Comparison of ENCODE assay signal across 8 mouse cellular contexts in genomic region chr1:62702743-62703142, GRCm38 (mm10). TPM values are rescaled to one million over a fixed set of nuclear protein-coding genes. Genes with fewer than 3 reads are reported as not detected.
DNase-seq lines count a peak whose midpoint lies in the region; ATAC-seq and TF ChIP-seq lines count a peak whose summit lies in the region.

No protein-coding gene starts in this region.

- no peak for ATAC-seq in lung, postnatal 0 days
- peak; percentile 1; the same call in 1 of the 2 replicates for ATAC-seq in hindbrain, postnatal 0 days
- ATAC-seq in midbrain, postnatal 0 days (ENCODE audit: low FRiP score): no peak
- no peak for ATAC-seq in inflammation-experienced regulatory T-cells, adult 6 months

- peaks cover 5% of the 10 kb centered on the region; the same call in 1 of the 2 replicates for H3K4me1 ChIP-seq in lung, postnatal 0 days (ENCODE audit: insufficient read depth, low read depth, low read length)
- H3K4me1 ChIP-seq in hindbrain, postnatal 0 days (ENCODE audit: insufficient read depth, low read length): peaks cover 9% of the 10 kb centered on the region; the same call in 1 of the 2 replicates
- H3K4me1 ChIP-seq in midbrain, postnatal 0 days (ENCODE audit: insufficient read depth, low read length): peaks cover 4% of the 10 kb centered on the region; the same call in 1 of the 2 replicates

- DNase-seq in adrenal gland, adult 8-10 months: peak; percentile 13
- DNase-seq in adrenal gland, postnatal 10 days: no peak
- peak; percentile 26 for DNase-seq in lung, postnatal 0 days (ENCODE audit: low spot score)
- DNase-seq in lung, postnatal 36 days: no peak
- DNase-seq in hindbrain, postnatal 0 days (ENCODE audit: low spot score): peak; percentile 31
- no peak for DNase-seq in midbrain, postnatal 0 days (ENCODE audit: low spot score)
- no peak for DNase-seq in layer of hippocampus, adult 9-10 months (ENCODE audit: low spot score)

- no peak for TF ChIP-seq EP300 in lung, postnatal 0 days (IDR thresholded peaks at IDR 0.05)

- no peaks in the 10 kb centered on the region for H3K36me3 ChIP-seq in lung, postnatal 0 days (ENCODE audit: insufficient read depth, low read length)
- H3K36me3 ChIP-seq in hindbrain, postnatal 0 days (ENCODE audit: insufficient read depth, low read length): no peaks in the 10 kb centered on the region
- H3K36me3 ChIP-seq in midbrain, postnatal 0 days (ENCODE audit: insufficient read depth, low read length): no peaks in the 10 kb centered on the region

- peak overlapping the region; percentile 98 for H3K4me2 ChIP-seq in lung, postnatal 0 days (replicated peaks; ENCODE audit: low read depth, low read length)
- H3K4me2 ChIP-seq in hindbrain, postnatal 0 days (ENCODE audit: low read depth, low read length): peak overlapping the region; percentile 99
- H3K4me2 ChIP-seq in midbrain, postnatal 0 days (ENCODE audit: low read depth, low read length, poor library complexity, severe bottlenecking): peak overlapping the region; percentile 98

- peak overlapping the region; percentile 76 for H3K4me3 ChIP-seq in lung, postnatal 0 days (ENCODE audit: low read depth, low read length)
- H3K4me3 ChIP-seq in hindbrain, postnatal 0 days (ENCODE audit: low read length): peak overlapping the region; percentile 77
- H3K4me3 ChIP-seq in midbrain, postnatal 0 days (ENCODE audit: low read depth, low read length): peak overlapping the region; percentile 52

- H3K27ac ChIP-seq in lung, postnatal 0 days (ENCODE audit: low read length): peak overlapping the region; percentile 84
- peak overlapping the region; percentile 75 for H3K27ac ChIP-seq in hindbrain, postnatal 0 days
- peak overlapping the region; percentile 78 for H3K27ac ChIP-seq in midbrain, postnatal 0 days (ENCODE audit: low read depth, low read length)

- 0% methylated on average over 20 of the region's 25 CpGs for WGBS in lung, postnatal 0 days
- WGBS in hindbrain, postnatal 0 days: under 1% methylated on average over 25 of the region's 25 CpGs
- WGBS in midbrain, postnatal 0 days: under 1% methylated on average over 21 of the region's 25 CpGs

- no peaks in the 10 kb centered on the region for H3K9me3 ChIP-seq in lung, postnatal 0 days (ENCODE audit: low read length)
- H3K9me3 ChIP-seq in hindbrain, postnatal 0 days (ENCODE audit: low read length): no peaks in the 10 kb centered on the region
- no peaks in the 10 kb centered on the region for H3K9me3 ChIP-seq in midbrain, postnatal 0 days (ENCODE audit: low read length)

- TF ChIP-seq CTCF in lung, postnatal 0 days (IDR thresholded peaks at IDR 0.05): no peak
- TF ChIP-seq CTCF in hindbrain, postnatal 0 days (IDR thresholded peaks at IDR 0.05; ENCODE audit: low read depth): no peak
- TF ChIP-seq CTCF in midbrain, postnatal 0 days (IDR thresholded peaks at IDR 0.05): no peak

- no peaks in the 10 kb centered on the region for H3K27me3 ChIP-seq in lung, postnatal 0 days (replicated peaks; ENCODE audit: insufficient read depth, low read length)
- no peaks in the 10 kb centered on the region for H3K27me3 ChIP-seq in hindbrain, postnatal 0 days (ENCODE audit: insufficient read depth, low read length)
- no peaks in the 10 kb centered on the region for H3K27me3 ChIP-seq in midbrain, postnatal 0 days (ENCODE audit: insufficient read depth, low read length)

- H3K9ac ChIP-seq in lung, postnatal 0 days (replicated peaks; ENCODE audit: low read depth): peak overlapping the region; percentile 66
- H3K9ac ChIP-seq in hindbrain, postnatal 0 days (replicated peaks; ENCODE audit: low read length): peak overlapping the region; percentile 66
- peak overlapping the region; percentile 80 for H3K9ac ChIP-seq in midbrain, postnatal 0 days (replicated peaks; ENCODE audit: low read length, poor library complexity, severe bottlenecking)

RNA-seq across cellular contexts. Expression of gene Nrp2, which starts 0.3 kb away (rescaled TPM):
- 10 to 100 TPM; 38.0 to 54.0 (median 45.8) TPM for total RNA-seq in adrenal gland, adult 8-10 months (2022)
- 10 to 100 TPM; 43.2 to 58.5 TPM for total RNA-seq in adrenal gland, postnatal 10 days (2021)
- polyA plus RNA-seq in lung, postnatal 0 days (2015; fragmentation: Nextera tagmentation; extraction: Ambion mirVana): 14.0 and 17.5 TPM in 2 replicates
- total RNA-seq in hindbrain, postnatal 0 days (2014; rRNA removed): 48.7 and 53.8 TPM in 2 replicates
- polyA plus RNA-seq in hindbrain, postnatal 0 days (2015; fragmentation: Nextera tagmentation; extraction: Ambion mirVana): 15.6 and 17.4 TPM in 2 replicates
- total RNA-seq in midbrain, postnatal 0 days (2014; rRNA removed): 56.7 and 60.1 TPM in 2 replicates
- 14.0 and 17.1 TPM in 2 replicates for polyA plus RNA-seq in midbrain, postnatal 0 days (2015; fragmentation: Nextera tagmentation; extraction: Ambion mirVana)
- under 1 TPM in 1 of 3 experiments, not detected in 2; 0.05 TPM for polyA plus RNA-seq in inflammation-experienced regulatory T-cells, adult 6 months (2017; shearing (Covaris generic))

Comparison
In these comparisons a context has a peak if more than half of its experiments do, and no peak if none do; other contexts are left out.
1. DNase-seq: peak in adrenal gland, adult 8-10 months (single experiment), lung, postnatal 0 days (single experiment) and hindbrain, postnatal 0 days (single experiment); none in adrenal gland, postnatal 10 days (single experiment), lung, postnatal 36 days (single experiment), midbrain, postnatal 0 days (single experiment) and layer of hippocampus, adult 9-10 months (single experiment).
2. Peak in every context shown above with its lines, with median percentiles within 50 percentile points of each other: H3K27ac ChIP-seq, H3K4me2 ChIP-seq, H3K4me3 ChIP-seq and H3K9ac ChIP-seq.